Mouse (Mus musculus) thymus, postnatal 14 days (tissue): ENCODE data around the gene Adk.
"Not testable (repeated sequence)": the region's sequence is repeated elsewhere in the genome, so short reads cannot be mapped to it uniquely, and the experiment has no call there.

Experiments used
- DNase-seq: peaks from one replicate; pipeline ENCODE4 v3.0.0; 2021

Gene Adk

DNA sequence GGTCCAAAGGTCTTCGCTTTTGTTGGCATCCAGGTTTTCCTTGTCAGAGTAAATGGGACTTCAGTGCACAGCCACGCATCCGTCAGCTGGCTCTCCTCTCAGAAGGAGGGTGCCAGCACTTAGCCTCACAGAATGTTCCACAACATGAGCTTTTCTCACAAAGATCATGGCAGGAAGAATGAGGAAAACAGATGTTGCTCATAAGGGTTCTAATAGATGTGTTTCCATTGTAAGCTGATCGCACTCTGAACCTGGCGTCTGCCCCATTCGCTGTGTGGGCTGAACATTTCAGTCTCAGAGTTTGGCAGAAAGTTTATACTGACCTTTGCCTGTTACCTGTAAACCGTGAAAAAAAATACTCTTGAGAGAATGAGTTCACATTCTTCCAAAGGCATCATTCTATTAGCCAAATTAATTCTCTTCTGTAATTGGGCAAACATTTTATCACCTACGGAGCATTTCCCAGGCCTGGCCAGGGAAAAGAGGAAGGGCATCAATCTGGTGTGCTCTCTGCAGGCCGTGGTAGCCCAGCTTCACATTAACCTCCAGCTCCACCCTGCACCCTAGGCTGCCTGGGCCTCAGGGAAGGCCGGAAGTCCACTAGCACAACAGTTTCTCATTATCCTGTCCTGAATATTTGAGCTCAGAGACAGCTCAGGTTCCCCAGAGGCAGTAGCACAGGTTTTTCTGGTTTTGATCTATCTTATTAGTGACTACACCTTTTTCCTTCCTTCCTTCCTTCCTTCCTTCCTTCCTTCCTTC is 389.6 kb downstream of the Adk start:
- DNase-seq, result no peak

- DNase-seq, result no peak
These were observed 400.2 kb downstream of the Adk start for GRCm38 (mm10) chr14:21452581-21452980.

DNA sequence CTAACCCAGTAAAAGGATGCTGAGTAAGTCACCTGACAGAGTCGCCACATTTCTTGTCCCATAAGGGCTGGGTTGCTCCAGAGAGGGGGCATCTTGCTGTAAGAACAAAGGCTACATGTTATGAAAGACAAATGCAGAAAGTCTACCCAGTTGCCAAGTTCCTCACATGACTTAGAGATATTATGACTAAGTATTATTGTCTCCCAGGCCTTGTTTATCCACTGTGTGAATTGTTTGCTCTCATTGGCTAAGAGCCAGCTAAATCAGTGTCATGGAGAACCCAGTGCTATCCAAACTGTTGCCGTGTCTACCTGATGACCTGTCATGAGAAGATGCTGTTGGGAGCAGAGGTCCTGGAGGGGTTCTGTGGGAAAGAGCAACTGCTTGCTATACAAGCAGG is 401.5 kb downstream of the Adk start:
- DNase-seq, result no peak

DNA sequence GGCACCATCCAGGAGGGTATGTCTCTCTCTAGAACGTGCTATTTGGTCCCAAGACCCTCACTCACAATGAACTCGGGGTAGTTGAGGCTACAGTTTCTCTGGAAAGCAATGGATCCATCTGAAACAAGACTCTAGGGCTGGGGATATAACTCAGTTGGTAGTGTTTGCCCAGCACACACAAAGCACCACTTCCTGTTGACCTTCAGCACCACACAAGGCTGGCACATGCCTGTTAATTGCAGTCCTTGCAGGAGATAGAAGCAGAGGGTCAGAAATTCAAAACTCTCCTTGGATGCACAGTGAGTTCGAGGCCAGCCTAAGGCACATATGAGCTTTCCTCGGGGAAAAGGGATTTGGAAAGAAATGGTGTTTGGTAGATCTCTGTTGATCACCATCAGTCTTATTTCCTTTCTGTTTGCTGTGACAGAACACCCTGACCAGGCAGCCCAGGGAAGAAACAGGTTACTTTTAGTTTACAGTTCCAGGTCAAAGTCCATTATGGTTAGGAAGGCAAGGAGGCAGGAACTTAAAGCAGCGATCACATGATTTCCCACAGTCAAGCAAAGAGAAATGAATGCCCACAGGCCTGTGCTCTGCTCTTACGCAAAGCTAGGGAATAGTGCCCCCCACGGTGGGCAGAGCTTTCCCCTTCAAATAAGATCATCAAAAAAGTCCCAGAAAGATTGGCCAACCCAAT is 403.4 kb downstream of the Adk start:
- no peak for DNase-seq

DNA sequence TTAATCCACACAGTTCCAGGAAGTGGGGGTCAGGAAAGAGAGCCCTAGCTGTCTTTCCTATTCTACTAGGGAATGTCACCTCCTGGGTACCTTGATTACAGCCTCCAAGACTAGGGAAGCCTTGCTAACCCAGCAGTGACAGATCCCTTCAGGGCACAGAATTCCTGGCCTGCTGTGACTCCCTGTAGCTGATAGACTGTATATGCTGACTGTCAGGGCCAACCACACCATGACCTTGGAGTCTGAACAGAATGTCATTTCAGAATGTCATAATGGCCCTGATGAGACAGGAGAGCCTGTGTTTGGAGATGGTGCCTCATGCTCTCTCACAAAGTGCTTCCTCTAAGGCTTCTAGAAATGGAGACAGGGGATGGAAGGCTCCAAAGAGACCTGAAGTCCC is 404.2 kb downstream of the Adk start:
- no peak for DNase-seq

DNA sequence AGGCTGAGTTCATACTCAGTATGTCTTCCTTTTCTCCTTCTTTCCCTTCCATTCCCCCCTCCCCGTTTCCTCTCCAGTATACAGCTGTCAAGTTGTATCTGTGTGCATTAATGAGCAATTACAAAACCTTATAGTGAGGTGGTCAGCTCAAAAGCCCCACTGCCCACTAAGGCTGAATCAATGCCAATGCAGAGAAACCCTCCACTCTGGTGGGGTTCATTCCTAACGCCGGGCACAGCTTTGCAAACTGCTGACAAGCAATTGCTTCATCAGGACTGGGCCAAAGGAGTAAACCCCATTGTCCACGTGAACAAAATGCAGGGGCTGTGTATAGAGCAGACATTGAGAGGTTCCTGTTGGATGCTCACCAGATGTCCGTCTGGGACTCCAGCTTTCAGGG is 405.5 kb downstream of the Adk start:
- no peak for DNase-seq

DNA sequence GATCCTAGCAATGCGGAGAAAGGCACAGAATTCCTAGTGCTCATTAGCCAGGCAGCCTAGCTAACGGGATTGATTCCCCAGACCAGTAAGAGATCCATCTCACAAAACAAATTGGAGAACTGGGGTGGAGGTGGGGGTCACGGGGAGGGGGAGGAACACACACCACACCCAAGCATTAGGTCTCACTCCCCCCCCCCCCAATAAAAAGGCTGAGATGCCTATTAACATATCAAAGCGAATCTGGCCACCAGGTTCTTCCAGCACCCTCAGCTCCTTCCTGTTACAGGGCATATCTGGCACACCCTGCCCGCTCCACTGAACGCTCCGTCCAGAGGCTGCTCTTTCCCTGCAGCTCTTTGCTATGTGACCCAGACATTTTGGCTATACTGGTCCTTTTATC is 406.3 kb downstream of the Adk start:
- no peak for DNase-seq

DNA sequence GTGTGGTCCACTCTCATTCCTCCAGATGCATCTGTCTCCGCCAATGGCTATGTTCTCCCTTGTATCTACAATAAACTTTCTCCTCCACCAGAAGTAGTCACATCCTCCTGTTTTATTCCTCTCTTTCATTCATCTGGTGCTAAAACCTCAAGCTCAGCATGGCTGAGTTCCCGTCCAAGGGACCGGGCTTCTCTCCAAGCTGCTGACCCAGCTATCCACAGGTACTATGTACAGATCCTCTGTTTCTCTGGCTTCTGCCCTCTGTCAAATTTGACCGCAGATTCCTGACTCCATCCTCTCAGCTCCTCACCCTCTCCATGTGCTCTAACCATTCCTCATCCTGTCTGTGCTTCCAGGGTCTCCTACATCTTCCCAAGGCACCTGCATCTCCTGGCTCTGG is 406.8 kb downstream of the Adk start:
- DNase-seq, result no peak

DNA sequence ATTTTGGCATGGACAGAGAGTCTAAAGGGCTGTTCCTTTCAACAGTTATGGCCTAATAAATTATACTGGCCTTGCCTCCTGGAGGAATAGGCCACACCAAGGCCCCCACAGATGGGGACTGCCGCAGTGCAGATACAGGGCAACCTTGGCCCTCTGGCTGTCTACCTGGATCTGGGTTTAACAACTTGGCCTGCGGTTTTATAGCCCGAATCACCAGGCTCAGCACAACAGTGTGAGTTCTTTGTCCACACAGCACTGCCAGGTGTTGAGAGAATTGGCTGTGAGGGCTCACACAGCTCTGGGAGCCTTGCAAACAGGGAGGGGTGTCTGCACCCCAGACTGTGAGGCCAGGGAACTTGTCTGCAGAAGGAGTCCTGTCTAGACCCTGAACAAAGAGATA is 410.0 kb downstream of the Adk start:
- no peak for DNase-seq

- DNase-seq, result no peak
These were observed 410.8 kb downstream of the Adk start for GRCm38 (mm10) chr14:21463117-21463712.

DNA sequence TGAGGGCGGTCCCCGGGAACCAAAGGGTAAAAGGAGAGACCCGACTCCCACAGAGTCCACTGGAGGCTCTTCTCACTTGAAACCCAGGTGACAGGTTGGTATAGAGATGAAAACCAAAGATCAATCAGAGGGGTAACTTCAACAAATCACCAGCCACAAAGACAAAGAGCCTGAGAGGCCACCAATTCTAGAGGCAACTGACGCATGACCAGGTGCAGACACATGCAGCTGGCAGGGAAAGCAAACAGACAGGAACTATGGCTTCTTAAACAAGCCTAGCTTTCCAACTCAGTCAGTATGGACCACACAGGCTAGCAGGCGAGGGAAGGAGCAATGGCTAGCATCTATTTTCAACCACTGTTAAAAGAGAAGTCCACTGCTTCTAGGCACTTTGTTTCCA is 418.0 kb downstream of the Adk start:
- DNase-seq, result peak; percentile 32

GRCm38 (mm10) chr14:21471975-21472374 is 419.6 kb downstream of the Adk start:
- no peak for DNase-seq

DNA sequence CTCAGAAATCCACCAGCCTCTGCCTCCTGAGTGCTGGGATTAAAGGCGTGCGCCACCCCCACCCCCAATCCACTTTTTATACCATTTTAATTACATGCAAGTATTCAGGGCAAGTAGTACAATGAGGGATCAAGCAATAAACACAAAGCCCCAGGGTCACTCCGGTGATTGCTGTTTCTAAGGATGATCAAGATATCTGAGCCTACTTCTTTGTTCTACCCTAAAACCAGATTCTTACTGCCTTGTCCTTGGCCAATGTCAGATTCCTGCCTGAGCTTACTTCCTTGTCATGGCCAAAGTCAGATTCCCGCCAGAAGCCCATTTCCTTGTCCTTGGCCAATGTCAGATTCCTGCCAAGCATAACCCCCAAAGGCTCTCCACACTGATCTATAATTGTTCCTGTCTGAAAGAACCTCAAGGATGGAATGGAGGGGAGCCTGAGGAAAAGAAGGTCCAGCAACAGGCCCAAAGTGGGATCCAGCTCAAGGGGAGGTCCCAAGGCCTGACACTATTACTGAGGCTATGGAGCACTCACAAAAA is 422.3 kb downstream of the Adk start:
- not testable (repeated sequence) for DNase-seq

DNA sequence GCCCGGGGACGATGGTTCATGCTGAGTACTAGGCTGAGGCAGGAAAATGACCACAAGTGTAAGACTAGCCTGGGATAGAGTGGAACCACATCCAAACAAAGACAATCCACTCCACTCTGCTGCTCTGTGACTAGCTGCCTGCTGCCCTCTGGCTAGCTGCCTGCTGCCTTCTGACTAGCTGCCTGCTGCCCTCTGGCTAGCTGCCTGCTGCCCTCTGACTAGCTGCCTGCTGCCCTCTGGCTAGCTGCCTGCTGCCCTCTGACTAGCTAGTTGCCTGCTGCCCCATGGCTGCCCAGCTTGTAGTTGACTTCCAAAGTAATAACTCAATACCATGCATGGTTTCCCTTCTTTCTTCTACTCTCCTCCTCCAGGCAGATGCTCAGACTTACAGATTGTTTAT is 424.8 kb downstream of the Adk start:
- no peak for DNase-seq

DNA sequence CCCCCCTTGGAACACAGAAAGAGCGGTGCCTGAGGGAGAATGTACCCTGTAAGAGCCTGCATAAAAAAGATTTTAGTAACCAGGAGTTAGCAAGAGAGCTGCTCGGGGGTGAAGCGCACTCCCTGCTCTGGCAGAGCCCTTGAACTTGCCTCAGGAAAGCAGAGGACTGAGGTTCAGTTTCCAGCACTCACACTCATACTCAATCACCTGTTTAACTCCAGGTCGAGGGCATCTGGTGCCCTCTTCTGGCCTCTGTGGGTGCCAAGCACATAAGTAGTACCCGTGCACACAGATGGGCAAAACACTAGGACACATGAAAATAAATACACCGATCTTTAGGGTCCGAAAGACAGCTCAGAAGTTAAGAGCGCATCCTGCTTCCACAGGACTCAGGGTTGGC is 427.2 kb downstream of the Adk start:
- no peak for DNase-seq

DNA sequence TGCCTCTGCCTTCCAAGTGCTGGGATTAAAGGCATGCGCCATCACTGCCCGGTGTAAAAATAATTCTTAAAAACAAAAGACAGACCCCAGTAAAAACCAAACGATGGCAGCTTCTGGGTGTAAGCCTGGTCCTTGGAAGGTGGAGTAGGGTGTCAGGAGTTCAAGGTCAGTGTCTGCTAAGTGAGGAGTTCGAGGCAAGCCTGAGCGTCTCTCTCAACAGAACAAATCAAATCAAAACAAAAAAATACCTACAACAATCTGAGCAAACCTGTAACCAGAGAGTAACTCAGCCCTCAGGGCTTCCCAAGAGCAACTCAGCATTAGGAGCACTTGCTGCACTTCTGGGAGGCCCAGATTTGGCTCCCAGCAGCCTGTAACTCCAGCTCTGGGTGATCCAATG is 427.8 kb downstream of the Adk start:
- DNase-seq, result no peak

- DNase-seq, result no peak
These were observed 428.9 kb downstream of the Adk start, which contains the start of gene Kat6b for GRCm38 (mm10) chr14:21481231-21481630. Kat6b (plus strand) TSS chr14:21481434.

GRCm38 (mm10) chr14:21484199-21484598 is 431.8 kb downstream of the Adk start:
- DNase-seq, result no peak

- DNase-seq, result no peak
These were observed 432.3 kb downstream of the Adk start for GRCm38 (mm10) chr14:21484693-21485092.

- DNase-seq, result no peak
These were observed 433.7 kb downstream of the Adk start for GRCm38 (mm10) chr14:21485961-21486520.

- not testable (repeated sequence) for DNase-seq
These were observed 434.8 kb downstream of the Adk start for GRCm38 (mm10) chr14:21487135-21487534.

DNA sequence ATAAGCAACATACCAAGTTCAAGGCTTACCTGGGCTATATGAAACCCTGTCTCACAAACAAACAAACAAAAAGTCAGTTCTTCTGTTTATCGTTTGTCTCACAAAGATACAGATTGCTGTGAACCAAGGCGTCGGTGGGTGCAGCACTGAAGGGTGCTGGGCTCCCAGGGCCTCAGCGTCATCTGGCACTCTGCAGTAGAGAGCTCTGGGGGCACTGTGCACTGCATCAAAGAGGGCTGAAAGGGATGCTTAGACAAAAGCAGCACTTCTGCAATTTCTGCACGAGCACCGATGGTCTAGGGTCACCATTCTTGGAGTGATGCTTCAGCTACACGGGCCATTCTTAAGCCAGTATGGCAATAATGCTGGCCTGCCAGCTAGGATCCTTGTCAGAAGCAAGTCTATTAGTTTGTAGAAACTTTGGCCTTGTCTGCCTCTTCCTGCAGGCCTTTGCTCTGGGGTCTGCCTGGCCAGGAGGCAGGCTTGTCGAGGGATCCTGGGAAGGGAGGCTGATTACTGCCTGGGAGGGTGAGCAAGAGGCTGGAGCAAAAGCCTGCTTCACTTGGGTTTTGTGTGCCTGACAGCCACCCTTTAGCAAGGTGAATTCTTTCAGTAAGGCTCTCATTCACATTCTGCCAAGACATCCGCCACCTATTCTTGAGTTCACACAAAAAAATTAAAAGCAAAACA is 436.2 kb downstream of the Adk start:
- not testable (repeated sequence) for DNase-seq

DNA sequence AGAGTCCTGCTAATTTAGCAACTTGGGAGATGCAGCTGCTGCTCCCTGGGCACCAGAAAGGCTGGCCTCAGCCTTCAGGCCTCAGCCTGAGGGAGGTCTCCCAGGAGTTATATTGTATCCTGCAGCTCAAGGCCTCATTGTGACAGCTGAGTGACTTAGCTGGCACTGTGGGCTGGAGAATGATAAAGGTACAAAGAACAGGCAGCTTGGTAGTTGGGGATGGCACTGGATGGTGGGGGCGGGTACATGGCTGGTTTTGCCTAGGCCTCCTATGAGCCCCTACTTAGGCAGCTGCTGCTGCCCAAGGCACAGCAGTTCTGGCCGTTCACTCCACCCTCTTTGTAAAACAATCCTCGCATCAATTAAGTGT is 436.7 kb downstream of the Adk start:
- no peak for DNase-seq
